20 mouse cellular contexts compared by ENCODE assay signal in the genomic region with DNA sequence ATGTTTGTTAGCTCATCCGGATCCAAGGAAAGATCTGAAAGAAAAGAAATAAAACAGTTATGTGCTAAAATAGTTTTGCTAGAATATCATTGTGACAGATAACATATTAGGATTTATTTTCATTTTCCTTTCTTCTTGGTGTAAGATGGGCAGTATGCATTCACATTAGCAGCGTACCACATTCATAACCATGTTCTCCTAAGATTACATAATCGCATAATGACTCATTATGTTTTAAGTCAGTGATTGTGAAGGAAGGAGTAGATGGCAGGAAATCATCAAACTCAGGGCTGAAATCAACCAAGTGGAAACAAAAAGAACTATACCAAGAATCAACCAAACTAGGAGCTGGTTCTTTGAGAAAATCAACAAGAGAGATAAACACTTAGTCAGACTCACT. TPM values are rescaled to one million over a fixed set of nuclear protein-coding genes. Genes with fewer than 3 reads are reported as not detected.
DNase-seq lines count a peak whose midpoint lies in the region; ATAC-seq lines count a peak whose summit lies in the region.
"Had no signal": no experiment of that assay in that cellular context is flagged by ENCODE, and none has a peak within 500 bp of the region (broad histone marks: within the 10 kb centered on the region; RNA-seq: fewer than 3 reads in every experiment).

No protein-coding gene starts in this region.

- DNase-seq in frontal cortex, postnatal 36 days (ENCODE audit: low spot score in 2 of 2) = no peak
- DNase-seq in testis, postnatal 14 days (ENCODE audit: low spot score) = no peak
- DNase-seq in ovary, postnatal 14 days (ENCODE audit: low spot score) = no peak
- no peak for DNase-seq in retina, embryonic 14.5 days (ENCODE audit: low spot score)
- DNase-seq: adrenal gland, adult 8-10 months; adrenal gland, postnatal 14 days; adrenal gland, postnatal 36 days; cerebellum, adult 11-12 months; cerebellum, adult 2 months; cerebellum, adult 9-10 months; embryo, embryonic 11 days had no signal

- ATAC-seq in frontal cortex, adult (ENCODE audit: low TSS enrichment) = peak; percentile 66
- 0 out of 2 replicates have a peak, but pooled peaks have one; percentile 45 for ATAC-seq in common myeloid progenitor, adult 5-6 weeks (replicated peaks; ENCODE audit: low read depth, poor library complexity, severe bottlenecking)
- ATAC-seq in megakaryocyte, adult 5-6 weeks (ENCODE audit: poor library complexity, severe bottlenecking) = peak; percentile 43; the same call in 1 of the 2 replicates
- ATAC-seq: activated CD4-positive, CD25-positive, alpha-beta regulatory T cell, adult 4 months; forebrain, embryonic 14.5 days; forebrain, embryonic 16.5 days; Patski had no signal

RNA-seq across cellular contexts. Expression of gene Gpr150, which starts 5.8 kb away (rescaled TPM):
- total RNA-seq in common myeloid progenitor, adult 5-6 weeks (2017) = 0.05 TPM in 1 of 2 replicates, not detected in the other
- total RNA-seq in megakaryocyte, adult 5-6 weeks (2015) = 0.23 and 0.42 TPM in 2 replicates
- 0.33 TPM in 1 of 2 replicates, not detected in the other for total RNA-seq in megakaryocyte, adult 5-6 weeks (2017)
- total RNA-seq: adrenal gland, adult 18-20 months; adrenal gland, postnatal 14 days; adrenal gland, postnatal 36 days; MEL had no signal

RNA-seq across cellular contexts. Expression of gene Arsk, which starts 35.9 kb away (rescaled TPM):
- 14.1 and 15.0 TPM in 2 replicates for total RNA-seq in common myeloid progenitor, adult 5-6 weeks (2017)
- 11.8 and 14.2 TPM in 2 replicates for total RNA-seq in megakaryocyte, adult 5-6 weeks (2015)
- 13.5 and 15.2 TPM in 2 replicates for total RNA-seq in megakaryocyte, adult 5-6 weeks (2017)

RNA-seq across cellular contexts. Expression of gene Ttc37, which starts 36.0 kb away (rescaled TPM):
- total RNA-seq in common myeloid progenitor, adult 5-6 weeks (2017) = 44.8 and 56.8 TPM in 2 replicates
- total RNA-seq in megakaryocyte, adult 5-6 weeks (2015) = 10.0 and 14.1 TPM in 2 replicates
- 16.3 and 23.2 TPM in 2 replicates for total RNA-seq in megakaryocyte, adult 5-6 weeks (2017)

RNA-seq across cellular contexts. Expression of gene Rfesd, which starts 44.0 kb away (rescaled TPM):
- 23.2 and 92.9 TPM in 2 replicates for total RNA-seq in common myeloid progenitor, adult 5-6 weeks (2017)
- 20.5 and 21.5 TPM in 2 replicates for total RNA-seq in megakaryocyte, adult 5-6 weeks (2015)
- total RNA-seq in megakaryocyte, adult 5-6 weeks (2017) = 15.3 and 16.1 TPM in 2 replicates
